Mouse (Mus musculus) stomach, postnatal 0 days (tissue): ENCODE measurements around the gene Polr3h. TPM values are rescaled to one million over a fixed set of nuclear protein-coding genes. Genes with fewer than 3 reads are reported as not detected.
A peak's percentile ranks its signal among the peaks of the same experiment; 100 is the strongest.

ENCODE experiments used
- ATAC-seq: fragments of 200-750 bp; cut with Nextera tagmentation; 2 replicates; pipeline ENCODE4 v1.8.0; 2017; ENCODE audit not compliant: low FRiP score, low TSS enrichment
- DNase-seq: peaks from one replicate; pipeline ENCODE4 v3.0.0-alpha.2; 2016; ENCODE audit warnings: low spot score
- H3K27ac ChIP-seq: fragments of 300-500 bp; sonication (generic); replicated peaks from 2 replicates; pipeline ENCODE4 v1.5.1; 2014; ENCODE audit warnings: mild to moderate bottlenecking, control low read depth
- H3K27me3 ChIP-seq: fragments of 300-500 bp; sonication (generic); 2 replicates; pipeline ENCODE4 v1.6.1; 2014; ENCODE audit warnings: low read length; ENCODE audit not compliant: control insufficient read depth, insufficient read depth
- H3K36me3 ChIP-seq: fragments of 300-500 bp; sonication (generic); 2 replicates; pipeline ENCODE4 v1.6.1; 2014; ENCODE audit warnings: low read length, mixed read lengths; ENCODE audit not compliant: control insufficient read depth, insufficient read depth
- H3K4me1 ChIP-seq: fragments of 300-500 bp; sonication (generic); replicated peaks from 2 replicates; pipeline ENCODE4 v1.6.1; 2014; ENCODE audit warnings: antibody characterized with exemption; ENCODE audit not compliant: control insufficient read depth, insufficient read depth
- H3K4me2 ChIP-seq: fragments of 300-500 bp; sonication (generic); replicated peaks from 2 replicates; pipeline ENCODE4 v1.6.1; 2014; ENCODE audit warnings: low read depth, mild to moderate bottlenecking, control low read depth, moderate library complexity
- H3K4me3 ChIP-seq: fragments of 300-500 bp; sonication (generic); 2 replicates; pipeline ENCODE4 v1.5.1; 2014; ENCODE audit warnings: low read depth, low read length, control low read depth
- H3K9ac ChIP-seq: fragments of 300-500 bp; sonication (generic); 2 replicates; pipeline ENCODE4 v1.6.1; 2014; ENCODE audit warnings: mild to moderate bottlenecking, low read length, control low read depth, mixed read lengths
- H3K9me3 ChIP-seq: fragments of 300-500 bp; sonication (generic); 2 replicates; pipeline ENCODE4 v1.6.1; 2016; ENCODE audit warnings: low read length; ENCODE audit not compliant: control insufficient read depth
- CTCF ChIP-seq: IDR thresholded peaks from 2 replicates; pipeline ENCODE4 v1.5.1; 2016; ENCODE audit warnings: antibody characterized with exemption, low read depth, mild to moderate bottlenecking, moderate library complexity
- EP300 ChIP-seq: optimal IDR thresholded peaks from 2 replicates; pipeline ENCODE3; 2016; ENCODE audit warnings: antibody characterized with exemption
- WGBS: fragments of 180-500 bp; shearing (Covaris S2); extraction: QIAGEN DNeasy Blood & Tissue Kit; methylation state at CpG from one replicate; pipeline ENCODE4 v1.1.7; 2014; 5-methylcytosine and 5-hydroxymethylcytosine counted together
- polyA plus RNA-seq: library from polyadenylated mRNA; unstranded; fragments of >200 nt; fragmentation: Nextera tagmentation; extraction: Ambion mirVana; gene quantifications from 2 replicates; pipeline ENCODE4 v1.2.1, GENCODE M21; 2015

The Polr3h gene
- polyA plus RNA-seq, 1 experiment from 2014 or later, result 65.6 TPM

DNA sequence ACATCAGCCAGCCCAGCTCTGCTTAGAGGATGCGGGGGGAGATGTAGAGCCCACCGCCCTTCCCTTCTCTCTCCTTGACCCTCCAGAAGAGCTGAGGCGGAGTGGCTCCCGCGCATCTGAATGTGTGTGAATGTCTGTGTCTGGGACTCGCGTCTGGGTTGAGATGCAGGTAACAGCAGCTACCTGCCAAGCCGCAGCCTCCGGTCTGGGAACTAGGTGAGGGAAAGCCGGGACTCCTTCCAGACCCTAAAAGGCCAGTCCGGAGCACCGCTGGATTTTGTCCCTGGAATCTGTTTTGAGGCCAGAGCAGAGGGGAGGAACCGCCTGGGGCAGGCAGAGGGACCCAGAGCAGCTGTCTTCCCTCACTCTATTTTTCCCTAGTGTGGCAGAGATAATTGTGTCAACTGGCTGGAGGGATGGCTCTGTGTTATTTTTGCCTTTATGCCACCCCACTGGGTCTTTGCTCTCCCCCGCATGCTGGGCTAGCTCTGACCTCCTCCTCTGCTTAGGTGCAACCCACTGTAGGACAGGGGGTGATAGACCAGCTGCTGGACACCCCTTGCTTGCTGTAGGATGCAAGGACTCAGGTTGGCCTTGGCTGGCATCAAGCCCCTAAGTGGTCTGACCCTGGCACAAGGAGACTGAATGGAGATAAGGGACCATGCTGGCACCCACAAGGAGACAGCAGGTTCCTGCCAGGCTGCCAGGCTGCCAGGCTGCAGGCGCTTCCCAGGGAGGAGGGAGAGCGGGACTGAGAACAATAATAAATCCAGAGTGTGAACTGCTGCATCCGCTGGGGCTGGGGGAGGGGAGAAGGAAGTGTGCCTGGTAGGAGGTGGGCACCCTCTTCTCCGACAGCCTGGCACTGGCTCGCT lies 11.3 kb upstream of the Polr3h start:
- H3K27me3 ChIP-seq, result no peaks in the 10 kb centered on the region
- peak overlapping the region; percentile 59 for H3K9ac ChIP-seq
- ATAC-seq (no peak), DNase-seq (no peak)
- peak overlapping the region; percentile 78 for H3K27ac ChIP-seq
- no peaks in the 10 kb centered on the region for H3K36me3 ChIP-seq
- TF ChIP-seq EP300 (no peak), CTCF (no peak)
- peaks cover 2% of the 10 kb centered on the region; the same call in 1 of the 2 replicates for H3K4me1 ChIP-seq
- peak overlapping the region; percentile 47 for H3K4me3 ChIP-seq
- no peaks in the 10 kb centered on the region for H3K9me3 ChIP-seq
- H3K4me2 ChIP-seq, result peak overlapping the region; percentile 60
- 11% methylated on average over 19 of the region's 19 CpGs for WGBS

GRCm38 (mm10) chr15:81936679-81937078 lies 10.6 kb upstream of the Polr3h start, which contains the start of gene Csdc2:
Gene Csdc2, plus strand, starts transcription at chr15:81936759.
- no peaks in the 10 kb centered on the region for H3K27me3 ChIP-seq
- H3K4me3 ChIP-seq, result peak within 1 kb of the TSS; percentile 47
- H3K4me1 ChIP-seq, result peaks cover 2% of the 10 kb centered on the region; the same call in 1 of the 2 replicates
- H3K9ac ChIP-seq, result peak within 1 kb of the TSS; percentile 59
- no peaks in the 10 kb centered on the region for H3K9me3 ChIP-seq
- no peaks in the 10 kb centered on the region for H3K36me3 ChIP-seq
- H3K4me2 ChIP-seq, result peak within 1 kb of the TSS; percentile 60
- peak within 1 kb of the TSS; percentile 78 for H3K27ac ChIP-seq
- DNase-seq, result peak; percentile 55
- 2% methylated on average over 12 of the region's 12 CpGs for WGBS
- no peak for TF ChIP-seq EP300
- peak; percentile 49 for TF ChIP-seq CTCF
- ATAC-seq, result peak; percentile 48

DNA sequence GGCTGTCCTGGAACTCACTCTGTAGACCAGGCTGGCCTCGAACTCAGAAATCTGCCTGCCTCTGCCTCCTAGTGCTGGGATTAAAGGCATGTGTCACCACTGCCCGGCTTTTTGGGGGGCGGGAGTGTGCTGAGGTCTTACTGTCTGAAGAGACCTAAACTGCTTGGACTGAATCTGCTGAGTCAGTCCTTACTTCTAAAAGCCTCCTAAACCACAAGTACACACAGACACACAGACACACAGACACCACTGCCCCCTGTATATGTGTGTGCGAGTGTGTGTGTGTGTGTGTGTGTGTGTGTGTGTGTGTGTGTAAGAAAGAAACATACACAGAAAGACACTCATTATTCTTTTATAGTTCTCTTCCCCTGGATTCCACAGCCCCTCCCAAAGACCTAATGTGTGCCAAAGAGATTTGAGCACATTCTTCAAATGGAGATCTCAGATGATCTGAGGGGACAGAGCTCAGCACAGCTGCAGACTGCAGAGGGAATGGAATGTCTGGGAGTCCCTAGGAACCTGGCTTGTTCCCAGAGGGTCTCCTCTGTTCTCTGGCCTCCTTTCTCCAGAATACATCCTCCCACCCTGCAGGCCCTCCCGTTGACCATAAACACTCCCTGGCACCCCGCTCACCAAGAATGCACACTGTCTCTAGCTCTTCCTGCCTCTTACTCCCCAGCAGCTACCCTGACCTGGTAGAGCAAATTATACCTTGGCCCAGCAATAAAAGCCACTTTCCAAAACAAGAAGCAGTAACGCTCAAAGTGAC lies 10.0 kb upstream of the Polr3h start:
- Histone ChIP-seq H3K27ac (peak overlapping the region; percentile 78), H3K9me3 (no peaks in the 10 kb centered on the region), H3K4me2 (peak overlapping the region; percentile 60), H3K27me3 (no peaks in the 10 kb centered on the region), H3K4me1 (peaks cover 2% of the 10 kb centered on the region; the same call in 1 of the 2 replicates), H3K9ac (no peak overlapping the region), H3K36me3 (no peaks in the 10 kb centered on the region), H3K4me3 (peak overlapping the region; percentile 47)
- peak; percentile 30 for ATAC-seq
- no peak for DNase-seq
- no peak for TF ChIP-seq EP300
- no peak for TF ChIP-seq CTCF
- 42% methylated on average over 7 of the region's 7 CpGs for WGBS

- 89% methylated on average over 1 of the region's 1 CpGs for WGBS
- no peaks in the 10 kb centered on the region for H3K36me3 ChIP-seq
- H3K27ac ChIP-seq, result no peak overlapping the region
- no peaks in the 10 kb centered on the region for H3K27me3 ChIP-seq
- ATAC-seq (no peak), DNase-seq (no peak)
- no peak overlapping the region for H3K4me2 ChIP-seq
- no peak for TF ChIP-seq CTCF
- TF ChIP-seq EP300, result no peak
- peaks cover 2% of the 10 kb centered on the region; the same call in 1 of the 2 replicates for H3K4me1 ChIP-seq
- H3K9ac ChIP-seq, result no peak overlapping the region
- no peak overlapping the region for H3K4me3 ChIP-seq
- no peaks in the 10 kb centered on the region for H3K9me3 ChIP-seq
These were observed 7.9 kb upstream of the Polr3h start for GRCm38 (mm10) chr15:81933986-81934385.

DNA sequence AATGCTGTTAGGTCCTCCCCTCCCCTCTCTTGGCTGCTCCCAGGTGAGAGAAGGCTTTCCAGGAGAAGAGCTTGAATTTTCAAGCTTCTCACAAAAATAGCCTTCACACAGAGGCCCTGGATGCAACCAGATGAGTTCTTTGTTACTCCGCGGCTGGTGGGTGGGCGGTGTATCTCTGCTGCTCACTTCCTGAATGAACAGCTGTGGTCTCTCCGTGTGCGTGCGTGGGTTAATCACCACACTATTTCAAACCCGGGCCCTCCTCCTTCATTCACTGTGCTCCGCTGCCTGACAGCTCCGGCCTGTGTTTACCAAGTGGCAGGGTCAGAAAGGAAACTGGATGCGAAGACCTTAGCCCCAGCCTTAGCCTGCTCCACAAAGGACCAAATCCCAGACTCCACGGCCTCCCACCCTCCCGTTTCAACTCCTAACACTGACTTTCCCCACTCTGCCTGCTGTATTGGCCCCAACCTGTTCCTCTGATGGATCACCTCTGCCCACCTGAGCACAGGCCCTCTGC lies 7.0 kb upstream of the Polr3h start:
- no peaks in the 10 kb centered on the region for H3K27me3 ChIP-seq
- WGBS, result 10% methylated on average over 12 of the region's 12 CpGs
- H3K4me2 ChIP-seq, result no peak overlapping the region
- ATAC-seq (0 out of 2 replicates have a peak, but pooled peaks have one; percentile 6), DNase-seq (no peak)
- H3K9ac ChIP-seq, result no peak overlapping the region
- peaks cover 2% of the 10 kb centered on the region; the same call in 1 of the 2 replicates for H3K4me1 ChIP-seq
- TF ChIP-seq CTCF (no peak), EP300 (no peak)
- no peaks in the 10 kb centered on the region for H3K9me3 ChIP-seq
- H3K27ac ChIP-seq, result 0 out of 2 replicates have a peak overlapping the region, but pooled peaks have one; percentile 18
- H3K4me3 ChIP-seq, result no peak overlapping the region
- no peaks in the 10 kb centered on the region for H3K36me3 ChIP-seq
